ENCODE assay signal across 19 mouse cellular contexts in genomic region chr6:125528614-125529200, GRCm38 (mm10). TPM values are rescaled to one million over a fixed set of nuclear protein-coding genes. Genes with fewer than 3 reads are reported as not detected.
A peak's percentile ranks its signal among the peaks of the same experiment; 100 is the strongest.
DNase-seq lines count a peak whose midpoint lies in the region; TF ChIP-seq lines count a peak whose summit lies in the region.
"Had no signal": no experiment of that assay in that cellular context is flagged by ENCODE, and none has a peak within 500 bp of the region (broad histone marks: within the 10 kb centered on the region; RNA-seq: fewer than 3 reads in every experiment).

No protein-coding gene starts in this region.

- H3K27ac ChIP-seq in gastrocnemius, adult 2 months: peak overlapping the region; percentile 43; the same call in 1 of the 2 replicates
- H3K27ac ChIP-seq: hindbrain, embryonic 12.5 days; hindbrain, postnatal 0 days; layer of hippocampus, adult 2 months; macrophage; neural tube, embryonic 15.5 days had no signal

- WGBS in large intestine, adult 2 months: 32% methylated on average over 9 of the region's 9 CpGs

- H3K36me3 ChIP-seq in E14TG2a.4 (ENCODE audit: insufficient read depth, low read length): no peaks in the 10 kb centered on the region
- H3K36me3 ChIP-seq: hindbrain, embryonic 12.5 days; neural tube, embryonic 15.5 days had no signal

- intact Hi-C loops in gastrocnemius, adult 2 months (cut with DNase I): loop anchor here (2.0 kb wide), 1 partner anchor 74 kb away; no protein-coding TSS in a partner anchor
- intact Hi-C loops in gastrocnemius, postnatal 14 days (cut with DNase I; ENCODE audit: low total_unique reads): no loop called here

- TF ChIP-seq CTCF in gastrocnemius, adult 2 months (IDR thresholded peaks at IDR 0.05): no peak
- TF ChIP-seq CTCF in E14TG2a.4 (conservative IDR thresholded peaks at IDR 0.05; ENCODE audit: low read length): no peak

- peaks cover 4% of the 10 kb centered on the region; the same call in 1 of the 2 replicates for H3K27me3 ChIP-seq in E14TG2a.4 (ENCODE audit: insufficient read depth, low read length)
- H3K27me3 ChIP-seq: hindbrain, embryonic 12.5 days; neural tube, embryonic 15.5 days had no signal

- no peak for DNase-seq in gastrocnemius, adult 2 months
- no peak for DNase-seq in gastrocnemius, adult 18-20 months (ENCODE audit: low spot score)
- peak; percentile 63 for DNase-seq in WW6 (ENCODE audit: low read depth, low spot score)
- peak; percentile 92 for DNase-seq in large intestine, adult 2 months (ENCODE audit: low read depth, low spot score)
- no peak for DNase-seq in yolk sac, embryonic 10.5 days (ENCODE audit: low spot score)
- DNase-seq in gastrocnemius, postnatal 14 days: no peak
- no peak for DNase-seq in layer of hippocampus, postnatal 25 days (ENCODE audit: extremely low spot score in 1 of 2, low spot score in 1 of 2)
- DNase-seq: cerebellum, adult 8-10 months; layer of hippocampus, postnatal 36 days; midbrain, embryonic 14.5 days; right cerebral cortex, postnatal 25 days; spleen, adult 18-20 months had no signal

- no peaks in the 10 kb centered on the region for H3K9me3 ChIP-seq in E14TG2a.4 (ENCODE audit: low read length)
- H3K9me3 ChIP-seq: hindbrain, embryonic 12.5 days; neural tube, embryonic 15.5 days had no signal

- peaks cover 44% of the 10 kb centered on the region for H3K4me1 ChIP-seq in E14TG2a.4 (replicated peaks; ENCODE audit: low read depth, low read length)
- H3K4me1 ChIP-seq: hindbrain, embryonic 12.5 days; neural tube, embryonic 15.5 days had no signal

- H3K4me3 ChIP-seq in gastrocnemius, adult 2 months: no peak overlapping the region
- H3K4me3 ChIP-seq in E14TG2a.4 (replicated peaks; ENCODE audit: low read length): 0 out of 2 replicates have a peak overlapping the region, but pooled peaks have one; percentile 4
- H3K4me3 ChIP-seq: hindbrain, embryonic 12.5 days; layer of hippocampus, adult 2 months; neural tube, embryonic 15.5 days had no signal

RNA-seq across cellular contexts. Expression of gene Vwf, which starts 17.9 kb away (rescaled TPM):
- total RNA-seq in gastrocnemius, adult 2 months (2021): 10 to 100 TPM; 12.5 to 15.3 TPM
- 10 to 100 TPM; 16.3 to 18.7 TPM for total RNA-seq in gastrocnemius, adult 18-20 months (2021)
- polyA plus RNA-seq in large intestine, adult 2 months (2012; rRNA removed): 29.1 and 33.3 TPM in 2 replicates
- total RNA-seq in gastrocnemius, postnatal 14 days (2021): 10 to 100 TPM; 25.4 to 29.5 TPM
- 10 to 100 TPM; 14.6 to 14.7 TPM for total RNA-seq in layer of hippocampus, postnatal 25 days (2021)
- total RNA-seq: CH12.LX had no signal

RNA-seq across cellular contexts. Expression of gene Cd9, which starts 34.1 kb away (rescaled TPM):
- 10 to 100 TPM; 19.1 to 30.7 TPM for total RNA-seq in gastrocnemius, adult 2 months (2021)
- total RNA-seq in gastrocnemius, adult 18-20 months (2021): 10 to 100 TPM; 18.2 to 26.0 TPM
- polyA plus RNA-seq in large intestine, adult 2 months (2012; rRNA removed): 130 and 164 TPM in 2 replicates
- total RNA-seq in gastrocnemius, postnatal 14 days (2021): 10 to 100 TPM; 47.6 to 76.0 TPM
- total RNA-seq in layer of hippocampus, postnatal 25 days (2021): 10 to 100 TPM; 78.0 to 89.7 TPM

Comparison
In these comparisons a context has a peak if more than half of its experiments do, and no peak if none do; other contexts are left out.
1. DNase-seq: peak in WW6 (single experiment) and large intestine, adult 2 months (single experiment); none in gastrocnemius, adult 2 months (single experiment), gastrocnemius, adult 18-20 months (single experiment), yolk sac, embryonic 10.5 days (single experiment), gastrocnemius, postnatal 14 days (single experiment) and layer of hippocampus, postnatal 25 days (0 of 2).